In the genomic region with DNA sequence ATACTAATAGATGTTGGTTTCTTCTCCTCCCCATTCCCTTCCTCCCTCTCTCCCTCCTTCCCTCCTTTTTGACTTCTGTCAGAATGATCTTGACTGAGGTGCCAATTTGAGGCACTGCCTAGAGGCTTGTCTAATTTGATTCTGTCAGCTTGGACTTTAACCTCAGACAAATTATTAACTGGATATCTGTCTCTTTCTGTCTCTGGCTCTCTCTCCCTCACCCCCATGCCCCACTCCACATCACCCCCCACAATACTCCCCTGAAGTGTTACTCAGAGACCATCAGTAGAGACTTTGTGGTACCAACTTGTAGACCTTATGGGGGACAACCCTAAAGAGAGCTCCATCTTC, we compare ENCODE assay signal across 20 mouse cellular contexts. TPM values are rescaled to one million over a fixed set of nuclear protein-coding genes. Genes with fewer than 3 reads are reported as not detected.
DNase-seq lines count a peak whose midpoint lies in the region; ATAC-seq and TF ChIP-seq lines count a peak whose summit lies in the region.
"Had no signal": no experiment of that assay in that cellular context is flagged by ENCODE, and none has a peak within 500 bp of the region (broad histone marks: within the 10 kb centered on the region; RNA-seq: fewer than 3 reads in every experiment).

No protein-coding gene starts in this region.

- no peak for DNase-seq in heart, postnatal 25 days (ENCODE audit: low spot score)
- peak; percentile 90 for DNase-seq in liver, adult 2 months (ENCODE audit: extremely low read depth, low read depth, low spot score)
- no peak for DNase-seq in liver
- DNase-seq in c-Kit-positive CD71-positive TER-119-positive erythroid progenitor cells, embryonic 14.5 days (ENCODE audit: low spot score), result no peak
- DNase-seq: cerebellum, adult 18-20 months; right cerebral cortex, postnatal 25 days; thymus, postnatal 4 days had no signal

- H3K36me3 ChIP-seq in heart, embryonic 14.5 days (ENCODE audit: control insufficient read depth, insufficient read depth, low read length), result no peaks in the 10 kb centered on the region
- H3K36me3 ChIP-seq in liver, adult 2 months (ENCODE audit: control insufficient read depth, insufficient read depth, low read length), result 0 out of 2 replicates have a peak, but pooled peaks cover 2% of the 10 kb centered on the region
- H3K36me3 ChIP-seq in liver, embryonic 12.5 days, result peaks cover 19% of the 10 kb centered on the region
- H3K36me3 ChIP-seq: limb, embryonic 10.5 days; neural tube, embryonic 13.5 days had no signal

- no peak for ATAC-seq in heart, embryonic 14.5 days (ENCODE audit: insufficient number of reproducible peaks, insufficient read depth, low FRiP score, low read depth)
- peak; percentile 55 for ATAC-seq in liver, embryonic 12.5 days
- ATAC-seq in megakaryocyte, adult 5-6 weeks (ENCODE audit: poor library complexity, severe bottlenecking), result no peak
- ATAC-seq: forebrain, embryonic 14.5 days; hindbrain, embryonic 16.5 days had no signal

- H3K9me3 ChIP-seq in heart, embryonic 14.5 days (ENCODE audit: control insufficient read depth, low read length), result no peaks in the 10 kb centered on the region
- H3K9me3 ChIP-seq in liver, embryonic 12.5 days (replicated peaks), result no peaks in the 10 kb centered on the region
- H3K9me3 ChIP-seq: G1E; limb, embryonic 10.5 days; megakaryocyte, embryonic 14.5 days; neural tube, embryonic 13.5 days had no signal

- H3K4me2 ChIP-seq in heart, embryonic 14.5 days (ENCODE audit: low read length), result peak overlapping the region; percentile 46
- H3K4me2 ChIP-seq in liver, embryonic 12.5 days, result peak overlapping the region; percentile 70
- H3K4me2 ChIP-seq: neural tube, embryonic 13.5 days had no signal

- H3K27ac ChIP-seq in heart, embryonic 14.5 days (replicated peaks in 1 of 2; ENCODE audit: control insufficient read depth in 1 of 2, insufficient read depth in 1 of 2, low read depth in 2 of 2, low read length in 2 of 2), result peak overlapping the region in 1 of 2 experiments; percentile 94; a peak in 2 of 4 replicates
- H3K27ac ChIP-seq in liver, adult 2 months (replicated peaks; ENCODE audit: insufficient read depth, low read depth, low read length), result peak overlapping the region; percentile 41
- peak overlapping the region; percentile 100 for H3K27ac ChIP-seq in liver, embryonic 12.5 days
- H3K27ac ChIP-seq: limb, embryonic 10.5 days; neural tube, embryonic 13.5 days had no signal

- TF ChIP-seq CTCF in liver, adult 2 months (IDR thresholded peaks at IDR 0.05; ENCODE audit: low read depth, low read length), result no peak

- intact Hi-C loops in heart, postnatal 25 days (cut with DNase I), result loop anchor here (5.0 kb wide), 1 partner anchor 83 kb away; no protein-coding TSS in a partner anchor

- H3K27me3 ChIP-seq in heart, embryonic 14.5 days (ENCODE audit: control insufficient read depth, insufficient read depth, low read length), result no peaks in the 10 kb centered on the region
- no peaks in the 10 kb centered on the region for H3K27me3 ChIP-seq in liver, adult 2 months (ENCODE audit: control insufficient read depth, insufficient read depth, low read length)
- no peaks in the 10 kb centered on the region for H3K27me3 ChIP-seq in liver, embryonic 12.5 days (replicated peaks)

- H3K4me1 ChIP-seq in heart, embryonic 14.5 days (ENCODE audit: control insufficient read depth in 2 of 2, insufficient read depth in 2 of 2, low read length in 2 of 2), result peaks cover 6 to 35% of the 10 kb centered on the region in 2 experiments
- peaks cover 8% of the 10 kb centered on the region for H3K4me1 ChIP-seq in liver, adult 2 months (ENCODE audit: control insufficient read depth, insufficient read depth, low read length)
- peaks cover 57% of the 10 kb centered on the region for H3K4me1 ChIP-seq in liver, embryonic 12.5 days
- H3K4me1 ChIP-seq: limb, embryonic 10.5 days; megakaryocyte, embryonic 14.5 days; neural tube, embryonic 13.5 days had no signal

- no peak for TF ChIP-seq POLR2A in liver, adult 2 months (IDR thresholded peaks at IDR 0.05; ENCODE audit: extremely low read depth, insufficient read depth, low read length)

- H3K9ac ChIP-seq in heart, embryonic 14.5 days (ENCODE audit: low read length), result 0 out of 2 replicates have a peak overlapping the region, but pooled peaks have one; percentile 14
- H3K9ac ChIP-seq in liver, adult 2 months (ENCODE audit: low read depth, low read length), result no peak overlapping the region; the same call in 1 of the 2 replicates
- H3K9ac ChIP-seq in liver, embryonic 12.5 days, result peak overlapping the region; percentile 53
- H3K9ac ChIP-seq: neural tube, embryonic 13.5 days had no signal

- H3K79me2 ChIP-seq in liver, adult 2 months (ENCODE audit: control insufficient read depth, insufficient read depth, low read length), result peaks cover 10% of the 10 kb centered on the region; the same call in 1 of the 2 replicates

- no peak overlapping the region for H3K4me3 ChIP-seq in heart, embryonic 14.5 days (ENCODE audit: control insufficient read depth in 1 of 2, insufficient read depth in 1 of 2, low read depth in 1 of 2, low read length in 2 of 2)
- no peak overlapping the region for H3K4me3 ChIP-seq in liver, adult 2 months (ENCODE audit: insufficient read depth, low read depth, low read length)
- peak overlapping the region; percentile 71 for H3K4me3 ChIP-seq in liver, embryonic 12.5 days
- H3K4me3 ChIP-seq: limb, embryonic 10.5 days; megakaryocyte, embryonic 14.5 days; neural tube, embryonic 13.5 days had no signal

RNA-seq across cellular contexts. Expression of a gene that starts 0.3 kb away (rescaled TPM):
- polyA plus RNA-seq in heart, embryonic 14.5 days (2014; fragmentation: Nextera tagmentation; extraction: Ambion mirVana), result 45.9 and 50.2 TPM in 2 replicates
- total RNA-seq in heart, postnatal 25 days (2021), result 10 to 100 TPM; 17.9 to 22.1 TPM
- total RNA-seq in liver, adult 2 months (2014; rRNA removed), result 118 and 136 TPM in 2 replicates
- 29.0 and 35.1 TPM in 2 replicates for polyA plus RNA-seq in liver, adult 2 months (2012; rRNA removed)
- 56.5 and 58.5 TPM in 2 replicates for polyA plus RNA-seq in liver, embryonic 12.5 days (2016; fragmentation: Nextera tagmentation; extraction: Ambion mirVana)
- total RNA-seq in megakaryocyte, adult 5-6 weeks (2015), result 53.0 and 55.2 TPM in 2 replicates
- total RNA-seq in megakaryocyte, adult 5-6 weeks (2017), result 43.8 and 44.6 TPM in 2 replicates

RNA-seq across cellular contexts. Expression of a gene that starts 25.1 kb away (rescaled TPM):
- 44.9 and 47.3 TPM in 2 replicates for polyA plus RNA-seq in heart, embryonic 14.5 days (2014; fragmentation: Nextera tagmentation; extraction: Ambion mirVana)
- total RNA-seq in heart, postnatal 25 days (2021), result 10 to 100 TPM; 30.6 to 34.7 TPM
- total RNA-seq in liver, adult 2 months (2014; rRNA removed), result 103 and 148 TPM in 2 replicates
- 5.9 and 12.7 TPM in 2 replicates for polyA plus RNA-seq in liver, adult 2 months (2012; rRNA removed)
- polyA plus RNA-seq in liver, embryonic 12.5 days (2016; fragmentation: Nextera tagmentation; extraction: Ambion mirVana), result 58.8 and 59.6 TPM in 2 replicates
- 281 and 294 TPM in 2 replicates for total RNA-seq in megakaryocyte, adult 5-6 weeks (2015)
- 116 and 124 TPM in 2 replicates for total RNA-seq in megakaryocyte, adult 5-6 weeks (2017)

RNA-seq across cellular contexts. Expression of a gene that starts 45.3 kb away (rescaled TPM):
- 0.35 and 0.42 TPM in 2 replicates for polyA plus RNA-seq in heart, embryonic 14.5 days (2014; fragmentation: Nextera tagmentation; extraction: Ambion mirVana)
- not detected for total RNA-seq in heart, postnatal 25 days (2021)
- not detected in 2 replicates for total RNA-seq in liver, adult 2 months (2014; rRNA removed)
- polyA plus RNA-seq in liver, adult 2 months (2012; rRNA removed), result not detected in 2 replicates
- polyA plus RNA-seq in liver, embryonic 12.5 days (2016; fragmentation: Nextera tagmentation; extraction: Ambion mirVana), result 0.39 and 0.45 TPM in 2 replicates
- not detected in 2 replicates for total RNA-seq in megakaryocyte, adult 5-6 weeks (2015)
- 0.07 TPM in 1 of 2 replicates, not detected in the other for total RNA-seq in megakaryocyte, adult 5-6 weeks (2017)
- total RNA-seq: adrenal gland, adult 18-20 months; layer of hippocampus, adult 18-20 months; left cerebral cortex, adult 18-20 months had no signal
- polyA plus RNA-seq: embryonic facial prominence, embryonic 14.5 days; G1E; neural tube, embryonic 13.5 days had no signal
